Mouse (Mus musculus): ENCODE results near the gene Tmtc4. TPM values are rescaled to one million over a fixed set of nuclear protein-coding genes. Genes with fewer than 3 reads are reported as not detected.

Tmtc4 gene
- polyA plus RNA-seq, 1 experiment: 10.6 TPM

- H3K27me3 ChIP-seq (ENCODE audit: control insufficient read depth, insufficient read depth, insufficient read length): no peaks in the 10 kb centered on the region
- TF ChIP-seq MYOD1 (IDR thresholded peaks at IDR 0.05; ENCODE audit: control insufficient read depth, insufficient read length, low read depth) (no peak), FOSL1 (IDR thresholded peaks at IDR 0.05; ENCODE audit: insufficient read depth, low read length, poor library complexity, severe bottlenecking) (no peak), USF1 (IDR thresholded peaks at IDR 0.05; ENCODE audit: low read depth) (no peak), CTCF (IDR thresholded peaks at IDR 0.05; ENCODE audit: control insufficient read depth, insufficient read depth, insufficient read length) (no peak), MYOG (IDR thresholded peaks at IDR 0.05; ENCODE audit: control insufficient read depth, extremely low read depth, insufficient read length) (no peak), CEBPB (IDR thresholded peaks at IDR 0.05; ENCODE audit: low read depth) (no peak), MAX (IDR thresholded peaks at IDR 0.05) (no peak)
- no peaks in the 10 kb centered on the region for H3K36me3 ChIP-seq (ENCODE audit: control insufficient read depth, insufficient read depth)
- no peaks in the 10 kb centered on the region for H3K79me3 ChIP-seq (ENCODE audit: low read depth)
- no peak overlapping the region for H3K4me3 ChIP-seq (ENCODE audit: insufficient read depth, poor library complexity, severe bottlenecking)
- no peak overlapping the region for H3ac ChIP-seq (ENCODE audit: control insufficient read depth, insufficient read length, low read depth)
- no peaks in the 10 kb centered on the region for H3K79me2 ChIP-seq (ENCODE audit: control insufficient read depth, insufficient read depth)
Measured at GRCm38 (mm10) chr14:122875636-122876035, 108.2 kb downstream of the Tmtc4 start.

- no peaks in the 10 kb centered on the region for H3K79me3 ChIP-seq (ENCODE audit: low read depth)
- no peaks in the 10 kb centered on the region for H3K79me2 ChIP-seq (ENCODE audit: control insufficient read depth, insufficient read depth)
- H3K27me3 ChIP-seq (ENCODE audit: control insufficient read depth, insufficient read depth, insufficient read length): no peaks in the 10 kb centered on the region
- no peak overlapping the region for H3ac ChIP-seq (ENCODE audit: control insufficient read depth, insufficient read length, low read depth)
- TF ChIP-seq MYOD1 (IDR thresholded peaks at IDR 0.05; ENCODE audit: control insufficient read depth, insufficient read length, low read depth): no peak
- no peak overlapping the region for H3K4me3 ChIP-seq (ENCODE audit: insufficient read depth, poor library complexity, severe bottlenecking)
- H3K36me3 ChIP-seq (ENCODE audit: control insufficient read depth, insufficient read depth): no peaks in the 10 kb centered on the region
Measured at GRCm38 (mm10) chr14:122875056-122875455, 108.8 kb downstream of the Tmtc4 start.

GRCm38 (mm10) chr14:122872612-122873011 is 111.2 kb downstream of the Tmtc4 start:
- Histone ChIP-seq H3K27me3 (ENCODE audit: control insufficient read depth, insufficient read depth, insufficient read length) (no peaks in the 10 kb centered on the region), H3K79me2 (ENCODE audit: control insufficient read depth, insufficient read depth) (no peaks in the 10 kb centered on the region), H3K36me3 (ENCODE audit: control insufficient read depth, insufficient read depth) (no peaks in the 10 kb centered on the region), H3K4me3 (ENCODE audit: insufficient read depth, poor library complexity, severe bottlenecking) (no peak overlapping the region), H3K79me3 (ENCODE audit: low read depth) (no peaks in the 10 kb centered on the region), H3ac (ENCODE audit: control insufficient read depth, insufficient read length, low read depth) (no peak overlapping the region)
- no peak for TF ChIP-seq MYOG (IDR thresholded peaks at IDR 0.05; ENCODE audit: control insufficient read depth, extremely low read depth, insufficient read length)
- no peak for TF ChIP-seq MAX (IDR thresholded peaks at IDR 0.05)
- TF ChIP-seq FOSL1 (IDR thresholded peaks at IDR 0.05; ENCODE audit: insufficient read depth, low read length, poor library complexity, severe bottlenecking): no peak
- no peak for TF ChIP-seq CEBPB (IDR thresholded peaks at IDR 0.05; ENCODE audit: low read depth)
- no peak for TF ChIP-seq USF1 (IDR thresholded peaks at IDR 0.05; ENCODE audit: low read depth)
- TF ChIP-seq MYOD1 (IDR thresholded peaks at IDR 0.05; ENCODE audit: control insufficient read depth, insufficient read length, low read depth): no peak
- no peak for TF ChIP-seq CTCF (IDR thresholded peaks at IDR 0.05; ENCODE audit: control insufficient read depth, insufficient read depth, insufficient read length)

GRCm38 (mm10) chr14:122871841-122872580 is 111.8 kb downstream of the Tmtc4 start:
- Histone ChIP-seq H3K79me2 (ENCODE audit: control insufficient read depth, insufficient read depth) (no peaks in the 10 kb centered on the region), H3K27me3 (ENCODE audit: control insufficient read depth, insufficient read depth, insufficient read length) (no peaks in the 10 kb centered on the region), H3K36me3 (ENCODE audit: control insufficient read depth, insufficient read depth) (no peaks in the 10 kb centered on the region), H3ac (ENCODE audit: control insufficient read depth, insufficient read length, low read depth) (no peak overlapping the region), H3K4me3 (ENCODE audit: insufficient read depth, poor library complexity, severe bottlenecking) (no peak overlapping the region), H3K79me3 (ENCODE audit: low read depth) (no peaks in the 10 kb centered on the region)
- TF ChIP-seq MAX (IDR thresholded peaks at IDR 0.05) (no peak), CTCF (IDR thresholded peaks at IDR 0.05; ENCODE audit: control insufficient read depth, insufficient read depth, insufficient read length) (no peak), CEBPB (IDR thresholded peaks at IDR 0.05; ENCODE audit: low read depth) (no peak), MYOD1 (IDR thresholded peaks at IDR 0.05; ENCODE audit: control insufficient read depth, insufficient read length, low read depth) (no peak), MYOG (IDR thresholded peaks at IDR 0.05; ENCODE audit: control insufficient read depth, extremely low read depth, insufficient read length) (no peak), FOSL1 (IDR thresholded peaks at IDR 0.05; ENCODE audit: insufficient read depth, low read length, poor library complexity, severe bottlenecking) (no peak), USF1 (IDR thresholded peaks at IDR 0.05; ENCODE audit: low read depth) (no peak)

GRCm38 (mm10) chr14:122869831-122870230 is 114.0 kb downstream of the Tmtc4 start:
- no peaks in the 10 kb centered on the region for H3K36me3 ChIP-seq (ENCODE audit: control insufficient read depth, insufficient read depth)
- no peak overlapping the region for H3K4me3 ChIP-seq (ENCODE audit: insufficient read depth, poor library complexity, severe bottlenecking)
- TF ChIP-seq USF1 (IDR thresholded peaks at IDR 0.05; ENCODE audit: low read depth) (no peak), MYOD1 (IDR thresholded peaks at IDR 0.05; ENCODE audit: control insufficient read depth, insufficient read length, low read depth) (no peak)
- H3ac ChIP-seq (ENCODE audit: control insufficient read depth, insufficient read length, low read depth): no peak overlapping the region
- no peaks in the 10 kb centered on the region for H3K79me2 ChIP-seq (ENCODE audit: control insufficient read depth, insufficient read depth)
- no peaks in the 10 kb centered on the region for H3K27me3 ChIP-seq (ENCODE audit: control insufficient read depth, insufficient read depth, insufficient read length)
- no peaks in the 10 kb centered on the region for H3K79me3 ChIP-seq (ENCODE audit: low read depth)

Other genes with a start within 250 kb of the Tmtc4 start
- 18.1 TPM for gene Ggact, start 70.3 kb downstream of the Tmtc4 start, polyA plus RNA-seq (2012; fragmentation: generic; extraction: Trizol)

Data from C2C12 (cell line).